Mouse (Mus musculus): ENCODE results near the gene Selp. TPM values are rescaled to one million over a fixed set of nuclear protein-coding genes. Genes with fewer than 3 reads are reported as not detected.
A peak's percentile ranks its signal among the peaks of the same experiment; 100 is the strongest.

Gene Selp
- polyA plus RNA-seq, 1 experiment from 2014 or later, result 0.08 TPM

- Histone ChIP-seq H3K36me3 (no peaks in the 10 kb centered on the region), H3K9me3 (no peaks in the 10 kb centered on the region), H3K9ac (no peak overlapping the region), H3K4me1 (peaks cover 5% of the 10 kb centered on the region), H3K27ac (replicated peaks) (no peak overlapping the region), H3K4me3 (no peak overlapping the region), H3K27me3 (replicated peaks) (no peaks in the 10 kb centered on the region; the same call in 1 of the 2 replicates), H3K4me2 (no peak overlapping the region)
- WGBS, result 92% methylated on average over 7 of the region's 7 CpGs
- no peak for ATAC-seq (ENCODE audit: extremely low read depth, insufficient number of reproducible peaks, low FRiP score, low TSS enrichment)
These were observed 34.0 kb downstream of the Selp start for GRCm38 (mm10) chr1:164149083-164149482.

GRCm38 (mm10) chr1:164151387-164152088, 36.5 kb downstream of the Selp start, which contains the start of gene F5:
Gene F5 (plus strand): TSS chr1:164151838.
- Histone ChIP-seq H3K36me3 (no peaks in the 10 kb centered on the region), H3K27me3 (replicated peaks) (no peaks in the 10 kb centered on the region; the same call in 1 of the 2 replicates), H3K4me2 (peak within 1 kb of the TSS; percentile 61), H3K27ac (replicated peaks) (no peak within 1 kb of the TSS), H3K4me3 (peak within 1 kb of the TSS; percentile 33), H3K4me1 (peaks cover 5% of the 10 kb centered on the region), H3K9me3 (no peaks in the 10 kb centered on the region), H3K9ac (peak within 1 kb of the TSS; percentile 59)
- 10% methylated on average over 16 of the region's 16 CpGs for WGBS
- no peak for ATAC-seq (ENCODE audit: extremely low read depth, insufficient number of reproducible peaks, low FRiP score, low TSS enrichment)

DNA sequence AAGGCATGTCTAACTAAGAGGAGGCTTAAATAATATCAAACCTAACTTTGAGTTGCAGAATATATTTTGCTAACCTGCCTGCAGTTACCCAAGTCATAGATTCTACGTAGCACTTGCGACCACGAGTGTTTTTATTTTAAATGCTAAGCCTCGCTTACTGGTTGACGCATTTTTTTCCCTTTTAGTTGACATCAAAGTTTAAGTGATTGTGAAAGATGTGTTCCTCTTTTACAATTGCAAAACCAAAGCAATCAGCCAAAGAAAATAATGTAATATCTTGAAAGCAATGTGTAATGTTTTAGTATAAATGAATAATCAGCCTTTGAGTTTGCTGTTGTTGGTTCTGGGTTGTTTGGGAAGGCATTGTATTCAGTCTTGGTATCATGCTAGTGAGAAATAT, 37.8 kb downstream of the Selp start:
- Histone ChIP-seq H3K9ac (no peak overlapping the region), H3K9me3 (no peaks in the 10 kb centered on the region), H3K27me3 (replicated peaks) (no peaks in the 10 kb centered on the region; the same call in 1 of the 2 replicates), H3K4me3 (no peak overlapping the region), H3K4me1 (peaks cover 5% of the 10 kb centered on the region), H3K4me2 (no peak overlapping the region), H3K36me3 (no peaks in the 10 kb centered on the region), H3K27ac (replicated peaks) (no peak overlapping the region)
- 84% methylated on average over 5 of the region's 5 CpGs for WGBS
- ATAC-seq (ENCODE audit: extremely low read depth, insufficient number of reproducible peaks, low FRiP score, low TSS enrichment), result no peak

- Histone ChIP-seq H3K27me3 (replicated peaks) (no peaks in the 10 kb centered on the region; the same call in 1 of the 2 replicates), H3K9ac (no peak overlapping the region), H3K9me3 (no peaks in the 10 kb centered on the region), H3K4me2 (no peak overlapping the region), H3K4me1 (peaks cover 5% of the 10 kb centered on the region), H3K27ac (replicated peaks) (no peak overlapping the region), H3K36me3 (no peaks in the 10 kb centered on the region), H3K4me3 (no peak overlapping the region)
- WGBS, result 73% methylated on average over 3 of the region's 3 CpGs
- ATAC-seq (ENCODE audit: extremely low read depth, insufficient number of reproducible peaks, low FRiP score, low TSS enrichment), result no peak
These were observed 39.9 kb downstream of the Selp start for GRCm38 (mm10) chr1:164154983-164155382.

DNA sequence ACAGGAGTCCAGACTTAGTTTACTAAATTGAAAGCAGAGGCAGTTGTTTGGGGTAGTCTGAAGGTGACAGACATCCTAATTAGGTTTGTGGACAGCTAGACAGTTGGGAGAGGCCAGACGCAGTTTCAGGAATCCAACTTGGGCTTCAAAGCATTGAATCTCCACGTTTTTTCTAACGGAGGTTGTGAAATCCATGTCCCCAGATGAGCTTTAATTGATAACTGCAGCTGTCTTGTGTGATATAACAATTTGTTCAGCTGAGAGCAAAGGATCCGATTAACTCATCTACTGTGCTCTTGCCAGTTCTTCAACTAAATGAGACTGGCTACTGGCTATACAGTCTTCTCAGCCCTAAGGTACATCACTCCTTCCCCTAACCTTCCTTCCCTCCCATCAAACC, 43.5 kb downstream of the Selp start:
- Histone ChIP-seq H3K9me3 (no peaks in the 10 kb centered on the region), H3K4me3 (no peak overlapping the region), H3K4me2 (no peak overlapping the region), H3K9ac (no peak overlapping the region), H3K27me3 (replicated peaks) (no peaks in the 10 kb centered on the region), H3K27ac (replicated peaks) (no peak overlapping the region), H3K36me3 (no peaks in the 10 kb centered on the region), H3K4me1 (no peaks in the 10 kb centered on the region)
- WGBS, result 63% methylated on average over 4 of the region's 4 CpGs
- ATAC-seq (ENCODE audit: extremely low read depth, insufficient number of reproducible peaks, low FRiP score, low TSS enrichment), result no peak

DNA sequence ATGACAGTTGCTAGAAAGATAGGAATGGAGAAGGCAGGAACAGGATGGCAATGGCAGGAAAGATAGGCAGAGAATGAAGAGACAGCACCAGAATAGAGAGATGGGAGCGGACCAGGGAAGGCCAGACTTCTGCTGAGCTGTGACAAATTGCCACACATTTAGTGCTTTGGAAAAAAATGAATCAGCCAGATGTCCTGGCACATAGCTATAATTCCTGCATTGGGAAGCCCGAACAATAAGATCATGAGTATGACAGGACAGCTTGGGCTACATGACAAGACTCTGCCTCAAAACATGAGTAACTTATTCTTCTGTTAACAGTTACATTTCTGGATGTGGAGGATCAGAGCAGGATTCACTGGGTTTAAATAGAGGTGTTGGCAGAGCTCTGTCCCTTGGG, 44.7 kb downstream of the Selp start:
- H3K27ac ChIP-seq (replicated peaks), result no peak overlapping the region
- 75% methylated on average over 2 of the region's 2 CpGs for WGBS

DNA sequence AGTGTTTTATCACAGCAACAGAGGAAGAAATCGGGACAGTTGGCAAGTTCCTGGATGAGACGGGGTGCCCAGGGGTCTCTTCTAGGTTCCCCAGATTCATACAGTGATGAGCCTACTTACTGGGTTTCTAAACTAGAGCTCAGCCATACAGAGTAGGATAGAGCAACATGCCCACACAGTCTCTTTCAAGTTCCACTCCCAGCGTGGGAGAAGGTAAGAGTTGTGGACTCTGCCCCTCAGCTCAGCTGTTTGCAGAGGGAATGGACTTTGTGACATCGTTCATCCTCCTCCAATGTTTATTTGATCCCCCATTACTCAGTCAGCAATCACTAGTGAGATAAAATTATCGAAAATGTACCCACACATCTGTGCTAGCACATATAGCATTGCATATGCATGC, 47.7 kb downstream of the Selp start:
- Histone ChIP-seq H3K27ac (replicated peaks) (no peak overlapping the region), H3K36me3 (no peaks in the 10 kb centered on the region), H3K27me3 (replicated peaks) (no peaks in the 10 kb centered on the region), H3K4me2 (no peak overlapping the region), H3K9ac (no peak overlapping the region), H3K4me1 (no peaks in the 10 kb centered on the region), H3K9me3 (no peaks in the 10 kb centered on the region), H3K4me3 (no peak overlapping the region)
- 64% methylated on average over 5 of the region's 5 CpGs for WGBS
- ATAC-seq (ENCODE audit: extremely low read depth, insufficient number of reproducible peaks, low FRiP score, low TSS enrichment), result no peak

More for the DNA sequence above, 44.7 kb downstream of the Selp start:
- Histone ChIP-seq H3K9me3 (no peaks in the 10 kb centered on the region), H3K4me1 (no peaks in the 10 kb centered on the region), H3K4me2 (no peak overlapping the region), H3K9ac (no peak overlapping the region), H3K27me3 (replicated peaks) (no peaks in the 10 kb centered on the region), H3K36me3 (no peaks in the 10 kb centered on the region), H3K4me3 (no peak overlapping the region)
- no peak for ATAC-seq (ENCODE audit: extremely low read depth, insufficient number of reproducible peaks, low FRiP score, low TSS enrichment)

DNA sequence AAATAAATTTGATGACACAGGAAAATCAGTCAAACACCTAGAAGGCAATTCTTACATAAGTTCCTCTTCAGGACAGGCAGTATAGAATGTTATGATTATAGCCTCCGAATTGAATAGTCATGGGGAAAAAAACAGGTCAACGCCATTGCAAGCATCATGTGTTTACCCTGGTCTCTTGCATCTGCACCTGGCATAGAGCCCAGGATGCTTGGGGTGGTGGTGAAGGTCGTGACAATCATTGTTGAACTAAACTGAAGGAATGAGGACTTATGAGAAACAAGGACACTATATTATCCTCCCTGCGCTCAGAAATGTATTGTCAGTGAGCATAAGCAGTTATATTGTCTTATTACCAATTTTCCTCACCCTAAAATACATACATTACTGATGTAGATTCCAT, 53.8 kb downstream of the Selp start:
- 71% methylated on average over 4 of the region's 4 CpGs for WGBS
- Histone ChIP-seq H3K36me3 (no peaks in the 10 kb centered on the region), H3K9me3 (no peaks in the 10 kb centered on the region), H3K27me3 (replicated peaks) (no peaks in the 10 kb centered on the region), H3K4me1 (no peaks in the 10 kb centered on the region), H3K9ac (no peak overlapping the region), H3K27ac (replicated peaks) (no peak overlapping the region), H3K4me2 (no peak overlapping the region), H3K4me3 (no peak overlapping the region)
- no peak for ATAC-seq (ENCODE audit: extremely low read depth, insufficient number of reproducible peaks, low FRiP score, low TSS enrichment)

GRCm38 (mm10) chr1:164170434-164170833, 55.4 kb downstream of the Selp start:
- 50% methylated on average over 2 of the region's 2 CpGs for WGBS
- Histone ChIP-seq H3K4me3 (no peak overlapping the region), H3K4me2 (no peak overlapping the region), H3K36me3 (no peaks in the 10 kb centered on the region), H3K4me1 (no peaks in the 10 kb centered on the region), H3K27ac (replicated peaks) (no peak overlapping the region), H3K9me3 (no peaks in the 10 kb centered on the region), H3K9ac (no peak overlapping the region), H3K27me3 (replicated peaks) (no peaks in the 10 kb centered on the region)
- ATAC-seq (ENCODE audit: extremely low read depth, insufficient number of reproducible peaks, low FRiP score, low TSS enrichment), result no peak

DNA sequence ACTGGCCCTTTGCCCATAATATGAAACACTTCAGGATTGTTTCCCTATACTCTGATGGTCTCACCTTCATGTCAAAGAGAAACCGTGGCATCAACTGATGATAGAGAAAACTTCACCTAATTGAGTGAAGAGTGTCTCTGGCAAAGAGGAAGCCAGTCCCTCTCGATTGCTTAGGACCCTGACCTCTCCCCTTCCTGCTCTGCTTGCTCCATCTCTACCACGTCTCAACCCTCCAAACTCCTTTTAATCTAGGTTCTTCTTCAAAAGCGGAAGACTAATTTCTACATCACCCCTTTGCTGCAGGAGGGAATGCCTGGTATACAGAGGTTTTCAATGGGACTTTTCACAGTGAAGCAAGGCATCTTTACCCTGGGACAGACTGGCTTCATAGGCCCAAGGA, 58.1 kb downstream of the Selp start:
- no peak overlapping the region for H3K27ac ChIP-seq (replicated peaks)
- ATAC-seq (ENCODE audit: extremely low read depth, insufficient number of reproducible peaks, low FRiP score, low TSS enrichment), result no peak
- no peaks in the 10 kb centered on the region for H3K9me3 ChIP-seq
- no peak overlapping the region for H3K4me2 ChIP-seq
- H3K27me3 ChIP-seq (replicated peaks), result no peaks in the 10 kb centered on the region
- no peaks in the 10 kb centered on the region for H3K36me3 ChIP-seq
- WGBS, result 64% methylated on average over 4 of the region's 4 CpGs
- H3K9ac ChIP-seq, result no peak overlapping the region
- no peaks in the 10 kb centered on the region for H3K4me1 ChIP-seq
- no peak overlapping the region for H3K4me3 ChIP-seq

- Histone ChIP-seq H3K9ac (no peak overlapping the region), H3K27ac (replicated peaks) (no peak overlapping the region), H3K36me3 (no peaks in the 10 kb centered on the region), H3K27me3 (replicated peaks) (no peaks in the 10 kb centered on the region), H3K4me2 (no peak overlapping the region), H3K4me1 (0 out of 2 replicates have a peak, but pooled peaks cover 3% of the 10 kb centered on the region), H3K9me3 (no peaks in the 10 kb centered on the region), H3K4me3 (no peak overlapping the region)
- ATAC-seq (ENCODE audit: extremely low read depth, insufficient number of reproducible peaks, low FRiP score, low TSS enrichment), result no peak
These were observed 61.8 kb downstream of the Selp start for GRCm38 (mm10) chr1:164176856-164177255.

GRCm38 (mm10) chr1:164178429-164178828, 63.4 kb downstream of the Selp start:
- Histone ChIP-seq H3K4me2 (no peak overlapping the region), H3K27me3 (replicated peaks) (no peaks in the 10 kb centered on the region), H3K9ac (no peak overlapping the region), H3K27ac (replicated peaks) (no peak overlapping the region), H3K4me3 (no peak overlapping the region), H3K4me1 (0 out of 2 replicates have a peak, but pooled peaks cover 3% of the 10 kb centered on the region), H3K36me3 (no peaks in the 10 kb centered on the region), H3K9me3 (no peaks in the 10 kb centered on the region)
- no peak for ATAC-seq (ENCODE audit: extremely low read depth, insufficient number of reproducible peaks, low FRiP score, low TSS enrichment)
- 56% methylated on average over 6 of the region's 6 CpGs for WGBS

Measured in heart, embryonic 13.5 days (tissue).